Mouse (Mus musculus) liver, embryonic 14.5 days (tissue): ENCODE measurements around the gene Coch. TPM values are rescaled to one million over a fixed set of nuclear protein-coding genes. Genes with fewer than 3 reads are reported as not detected.
A peak's percentile ranks its signal among the peaks of the same experiment; 100 is the strongest.

Experiments used
- ATAC-seq: fragments of 200-750 bp; cut with Nextera tagmentation; 2 replicates; pipeline ENCODE4 v1.8.0; 2017; ENCODE audit warnings: moderate number of reproducible peaks, mild to moderate bottlenecking, moderate library complexity; ENCODE audit not compliant: insufficient read depth
- DNase-seq, 3 experiments: peaks; one replicate each; pipeline ENCODE4 v3.0.0-alpha.2; 2012 to 2013; ENCODE audit warnings: low read depth in 3 of 3, low spot score in 3 of 3
- H3K27ac ChIP-seq: fragments of 300-500 bp; sonication (generic); 2 replicates; pipeline ENCODE4 v1.5.1; 2014; ENCODE audit warnings: moderate library complexity, mild to moderate bottlenecking, control low read depth, inconsistent platforms
- H3K27me3 ChIP-seq: fragments of 300-500 bp; sonication (generic); 2 replicates; pipeline ENCODE4 v1.6.1; 2014; ENCODE audit warnings: mild to moderate bottlenecking, low read length, moderate library complexity; ENCODE audit not compliant: control insufficient read depth, insufficient read depth
- H3K36me3 ChIP-seq: fragments of 300-500 bp; sonication (generic); replicated peaks from 2 replicates; pipeline ENCODE4 v1.6.1; 2014; ENCODE audit warnings: low read depth; ENCODE audit not compliant: control insufficient read depth, insufficient read depth
- H3K4me1 ChIP-seq, 2 experiments: fragments of 200-500 bp in 1 of 2; fragments of 300-500 bp in 1 of 2; sonication (generic) in 1 of 2; replicated peaks; 2 replicates each; pipeline ENCODE4 v1.6.1; 2012 to 2014; ENCODE audit warnings: antibody characterized with exemption in 1 of 2, inconsistent platforms in 1 of 2, low read length in 1 of 2; ENCODE audit not compliant: control insufficient read depth in 2 of 2, insufficient read depth in 2 of 2
- H3K4me2 ChIP-seq: fragments of 300-500 bp; sonication (generic); 2 replicates; pipeline ENCODE4 v1.6.1; 2014; ENCODE audit warnings: low read depth, mild to moderate bottlenecking, control low read depth, moderate library complexity
- H3K4me3 ChIP-seq, 2 experiments: fragments of 200-500 bp in 1 of 2; fragments of 300-500 bp in 1 of 2; sonication (generic) in 1 of 2; 2 replicates each; pipeline ENCODE4 v1.5.1; 2012 to 2014; ENCODE audit warnings: low read depth in 2 of 2, low read length in 2 of 2, mild to moderate bottlenecking in 2 of 2, control low read depth in 1 of 2, inconsistent platforms in 1 of 2, moderate library complexity in 1 of 2; ENCODE audit not compliant: insufficient read depth in 1 of 2
- H3K9ac ChIP-seq: fragments of 300-500 bp; sonication (generic); replicated peaks from 2 replicates; pipeline ENCODE4 v1.6.1; 2014; ENCODE audit warnings: mild to moderate bottlenecking, control low read depth, moderate library complexity
- H3K9me3 ChIP-seq: fragments of 300-500 bp; sonication (generic); 2 replicates; pipeline ENCODE4 v1.6.1; 2016; ENCODE audit warnings: low read length, mixed read lengths; ENCODE audit not compliant: control insufficient read depth
- CTCF ChIP-seq: IDR thresholded peaks from 2 replicates; pipeline ENCODE4 v1.5.1; 2016; ENCODE audit warnings: antibody characterized with exemption, low read depth, control low read depth
- EP300 ChIP-seq: IDR thresholded peaks from 2 replicates; pipeline ENCODE4 v1.6.1; 2016; ENCODE audit warnings: antibody characterized with exemption, low read depth
- whole genome bisulfite sequencing: fragments of 180-500 bp; shearing (Covaris S2); extraction: QIAGEN DNeasy Blood & Tissue Kit; methylation state at CpG from one replicate; pipeline ENCODE4 v1.1.7; 2014; ENCODE audit not compliant: insufficient replicate concordance; 5-methylcytosine and 5-hydroxymethylcytosine counted together
- polyA plus RNA-seq, 2 experiments: library from polyadenylated mRNA; depleted of rRNA in 1 of 2; stranded (reverse) in 1 of 2; unstranded in 1 of 2; fragments of >200 nt; fragmentation: Nextera tagmentation in 1 of 2; extraction: Ambion mirVana in 1 of 2; gene quantifications; 2 replicates each; pipeline versions ENCODE4 v1.2.1 to v1.2.3; 2012 to 2014

Coch gene
- polyA plus RNA-seq, 2 experiments = 0.03 TPM; not detected in 1

DNA sequence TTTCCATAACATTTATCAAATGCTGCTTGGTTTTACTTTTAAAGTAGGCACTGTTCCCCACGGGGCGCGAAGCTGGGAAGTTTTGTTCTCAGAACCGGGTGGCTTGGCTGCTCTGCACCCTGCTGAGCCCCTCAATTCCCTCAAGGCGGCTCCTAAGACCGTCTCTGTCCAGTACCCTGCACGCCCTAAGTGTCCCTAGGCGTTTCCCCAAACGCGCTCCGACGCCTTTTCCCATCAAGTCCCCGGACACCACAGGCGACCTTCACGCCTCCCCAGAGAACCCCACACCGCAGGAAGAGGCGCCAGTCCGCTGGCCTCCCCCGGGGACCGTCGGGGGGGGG, 283 bp upstream of the Coch start:
- Histone ChIP-seq H3K9me3 (no peaks in the 10 kb centered on the region), H3K27me3 (peaks cover 48% of the 10 kb centered on the region), H3K4me1 (no peaks in the 10 kb centered on the region), H3K9ac (no peak overlapping the region), H3K27ac (no peak overlapping the region), H3K4me3 (peak overlapping the region in 1 of 2 experiments; percentile 41; a peak in 2 of 4 replicates), H3K36me3 (no peaks in the 10 kb centered on the region), H3K4me2 (peak overlapping the region; percentile 55)
- DNase-seq = no peak
- no peak for TF ChIP-seq EP300
- no peak for TF ChIP-seq CTCF
- ATAC-seq = no peak
- WGBS = under 1% methylated on average over 18 of the region's 21 CpGs

DNA sequence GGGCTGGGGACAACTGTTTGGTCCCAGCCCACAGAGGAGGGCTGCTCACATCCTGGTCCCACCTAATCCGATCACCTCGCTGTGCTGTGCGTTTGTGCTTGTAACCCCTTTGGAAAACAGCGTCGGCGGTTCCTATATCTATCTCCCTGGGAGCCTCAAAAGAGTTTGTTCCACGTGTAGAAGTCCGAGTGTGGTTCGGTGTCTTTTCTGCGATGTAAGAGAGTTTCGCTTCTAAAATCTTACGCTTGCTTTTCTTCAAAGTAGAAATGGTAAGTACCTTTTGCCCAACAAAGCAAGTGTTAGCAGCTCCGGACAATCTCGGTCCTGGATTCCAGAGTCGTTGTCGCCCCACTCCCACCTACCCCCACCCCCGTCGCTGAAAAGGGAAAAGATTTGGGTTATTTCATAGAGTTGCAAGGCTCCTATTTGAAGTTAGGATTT, 909 bp downstream of the Coch start:
- TF ChIP-seq EP300 = no peak
- TF ChIP-seq CTCF = no peak
- ATAC-seq (no peak), DNase-seq (no peak)
- Histone ChIP-seq H3K9ac (no peak overlapping the region), H3K36me3 (no peaks in the 10 kb centered on the region), H3K27me3 (peaks cover 48% of the 10 kb centered on the region), H3K27ac (no peak overlapping the region), H3K9me3 (no peaks in the 10 kb centered on the region), H3K4me1 (no peaks in the 10 kb centered on the region), H3K4me2 (peak overlapping the region; percentile 55), H3K4me3 (peak overlapping the region; percentile 12 to 41; a peak in 3 of 4 replicates)
- 3% methylated on average over 18 of the region's 18 CpGs for WGBS

DNA sequence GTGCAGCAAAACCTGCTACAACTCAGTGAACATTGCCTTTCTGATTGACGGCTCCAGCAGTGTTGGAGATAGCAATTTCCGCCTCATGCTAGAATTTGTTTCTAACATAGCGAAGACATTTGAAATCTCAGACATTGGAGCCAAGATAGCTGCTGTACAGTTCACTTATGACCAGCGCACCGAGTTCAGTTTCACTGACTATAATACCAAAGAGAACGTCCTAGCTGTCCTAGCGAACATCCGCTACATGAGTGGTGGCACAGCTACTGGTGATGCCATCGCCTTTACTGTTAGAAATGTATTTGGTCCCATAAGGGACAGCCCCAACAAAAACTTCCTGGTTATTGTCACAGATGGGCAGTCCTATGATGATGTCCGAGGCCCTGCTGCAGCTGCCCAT, 10.2 kb downstream of the Coch start:
- no peak for ATAC-seq
- H3K4me2 ChIP-seq = no peak overlapping the region
- H3K4me1 ChIP-seq = no peaks in the 10 kb centered on the region
- no peak overlapping the region for H3K27ac ChIP-seq
- no peaks in the 10 kb centered on the region for H3K27me3 ChIP-seq
- no peak for TF ChIP-seq EP300
- no peak for TF ChIP-seq CTCF
- H3K9ac ChIP-seq = no peak overlapping the region
- H3K36me3 ChIP-seq = no peaks in the 10 kb centered on the region
- H3K9me3 ChIP-seq = no peaks in the 10 kb centered on the region
- WGBS = 87% methylated on average over 10 of the region's 10 CpGs
- DNase-seq = no peak
- H3K4me3 ChIP-seq = no peak overlapping the region

DNA sequence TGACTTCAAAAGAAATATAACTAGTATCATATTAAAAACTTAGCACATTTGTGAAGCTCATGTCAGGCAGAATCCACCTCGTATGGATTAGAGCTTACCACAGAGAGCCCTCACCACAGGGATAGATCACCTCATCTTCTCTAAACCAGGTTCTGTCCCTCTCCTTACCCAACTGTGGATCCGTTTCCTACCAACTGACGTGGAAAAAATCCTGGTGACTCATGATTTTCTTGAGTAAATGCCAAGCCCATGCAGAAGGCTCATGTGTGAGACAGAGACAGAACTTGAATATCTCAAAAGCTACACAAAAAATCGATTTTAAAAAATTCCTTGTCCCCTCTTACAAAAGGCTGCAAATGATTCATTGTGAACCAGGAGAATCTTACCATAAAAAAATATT, 13.0 kb downstream of the Coch start:
- H3K4me2 ChIP-seq = no peak overlapping the region
- DNase-seq (no peak), ATAC-seq (no peak)
- H3K27me3 ChIP-seq = no peaks in the 10 kb centered on the region
- H3K9me3 ChIP-seq = no peaks in the 10 kb centered on the region
- WGBS = 68% methylated on average over 4 of the region's 4 CpGs
- H3K36me3 ChIP-seq = peaks cover 11% of the 10 kb centered on the region
- H3K4me1 ChIP-seq = no peaks in the 10 kb centered on the region
- no peak overlapping the region for H3K9ac ChIP-seq
- no peak overlapping the region for H3K27ac ChIP-seq
- TF ChIP-seq EP300 (no peak), CTCF (no peak)
- H3K4me3 ChIP-seq = no peak overlapping the region

DNA sequence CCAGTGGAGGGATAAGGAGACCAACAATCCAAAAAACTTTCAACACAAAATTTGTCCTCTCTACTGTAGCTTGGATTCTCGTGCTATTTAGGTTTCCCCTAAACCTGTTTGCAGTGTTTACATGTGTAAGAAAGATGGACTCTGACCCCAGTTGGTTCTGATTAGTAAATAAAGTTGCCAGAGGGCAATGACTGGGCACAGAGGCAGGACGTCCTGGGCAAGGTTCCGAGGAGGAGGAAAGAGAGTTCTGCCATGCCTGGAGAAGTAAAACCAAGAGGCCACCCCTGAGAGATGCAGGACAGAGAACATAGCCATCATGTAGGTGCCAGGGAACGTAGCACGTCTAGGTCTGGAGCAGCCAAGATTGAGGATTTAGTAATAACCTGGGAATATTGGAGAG, 19.2 kb downstream of the Coch start:
- peaks cover 26% of the 10 kb centered on the region for H3K36me3 ChIP-seq

DNA sequence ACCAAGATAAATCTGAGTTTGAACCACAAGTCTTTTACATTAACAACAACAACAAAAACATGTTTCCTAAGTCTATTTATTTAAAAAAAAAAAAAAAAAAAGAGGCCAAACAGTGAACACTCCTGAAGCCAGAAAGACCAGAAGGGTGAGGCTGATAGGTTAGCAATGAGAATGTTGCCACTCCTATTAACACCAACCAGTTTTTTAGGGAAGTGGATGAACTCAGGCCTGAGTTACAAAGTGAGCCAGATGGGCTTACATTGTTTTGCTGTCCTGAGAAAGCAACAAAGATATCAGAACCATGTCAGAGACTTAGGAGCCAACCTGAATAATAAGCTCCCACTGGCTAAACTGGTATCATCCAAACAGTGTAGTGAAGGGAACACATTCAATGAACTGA, 27.4 kb downstream of the Coch start:
- no peak for ATAC-seq
- no peak overlapping the region for H3K4me3 ChIP-seq

More for the DNA sequence above, 19.2 kb downstream of the Coch start:
- TF ChIP-seq CTCF (no peak), EP300 (no peak)
- H3K4me2 ChIP-seq = no peak overlapping the region
- H3K4me3 ChIP-seq = no peak overlapping the region
- ATAC-seq = no peak
- H3K4me1 ChIP-seq = no peaks in the 10 kb centered on the region
- H3K27ac ChIP-seq = no peak overlapping the region
- no peaks in the 10 kb centered on the region for H3K9me3 ChIP-seq
- H3K9ac ChIP-seq = no peak overlapping the region
- H3K27me3 ChIP-seq = no peaks in the 10 kb centered on the region
- DNase-seq = no peak
- 77% methylated on average over 5 of the region's 5 CpGs for WGBS

More for the DNA sequence above, 27.4 kb downstream of the Coch start:
- Histone ChIP-seq H3K9me3 (no peaks in the 10 kb centered on the region), H3K36me3 (peaks cover 5% of the 10 kb centered on the region), H3K4me2 (no peak overlapping the region), H3K27ac (no peak overlapping the region), H3K9ac (no peak overlapping the region), H3K4me1 (no peaks in the 10 kb centered on the region), H3K27me3 (no peaks in the 10 kb centered on the region)
- DNase-seq = no peak
- TF ChIP-seq CTCF (no peak), EP300 (no peak)
